Mouse (Mus musculus) brain, adult 2 months (tissue): ENCODE data around the gene Gcgr.

Source experiments
- DNase-seq: peaks from one replicate; pipeline ENCODE4 v3.0.0; 2011; ENCODE audit warnings: low read depth, low spot score

Gene Gcgr

DNA sequence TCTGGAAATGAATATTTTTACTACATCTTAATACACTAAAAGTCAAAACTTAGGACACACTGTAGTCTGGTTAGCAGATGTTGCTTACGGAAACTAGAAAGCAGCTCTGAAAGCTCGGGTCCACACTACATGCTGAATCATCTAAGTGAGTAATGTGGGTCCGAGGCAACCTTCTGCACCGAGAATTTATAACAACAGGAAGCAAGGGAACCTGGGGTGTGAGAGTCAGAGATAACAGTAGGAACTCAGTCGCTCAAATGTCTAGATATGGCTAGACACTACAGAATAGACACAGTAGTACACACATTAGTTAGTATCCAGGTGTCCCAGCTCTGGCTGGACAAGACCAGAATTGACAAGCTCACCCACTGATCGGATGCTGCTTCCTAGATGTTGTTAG, 58.0 kb downstream of the Gcgr start:
- DNase-seq, result no peak
